Mouse (Mus musculus) MEL (cell line): Measurements from ENCODE around the gene Gm14548.

Experiments used
- CTCF ChIP-seq, 3 experiments: IDR thresholded peaks in 2 of 3; conservative IDR thresholded peaks in 1 of 3; 2 replicates each; pipeline ENCODE4 v1.5.1; 2011 to 2012; ENCODE audit warnings: low read length in 3 of 3, low read depth in 2 of 3, mild to moderate bottlenecking in 2 of 3, improper control_type of control experiment in 1 of 3, inconsistent platforms in 1 of 3, mixed read lengths in 1 of 3, moderate library complexity in 1 of 3; ENCODE audit not compliant: control insufficient read depth in 1 of 3, insufficient read depth in 1 of 3, poor library complexity in 1 of 3, severe bottlenecking in 1 of 3
- EP300 ChIP-seq, 2 experiments: IDR thresholded peaks; 2 replicates each; pipeline ENCODE4 v1.6.1; 2011; ENCODE audit warnings: improper control_type of control experiment in 2 of 2, low read length in 2 of 2, low read depth in 1 of 2, mild to moderate bottlenecking in 1 of 2
- GABPA ChIP-seq: IDR thresholded peaks from 2 replicates; pipeline ENCODE4 v1.6.1; 2012; ENCODE audit warnings: low read depth, mild to moderate bottlenecking, inconsistent platforms, low read length, improper control_type of control experiment, moderate library complexity
- JUND ChIP-seq: IDR thresholded peaks from 2 replicates; pipeline ENCODE4 v1.6.1; 2011; ENCODE audit warnings: low read depth, mild to moderate bottlenecking, improper control_type of control experiment, low read length
- MAX ChIP-seq: IDR thresholded peaks from 2 replicates; pipeline ENCODE4 v1.6.1; 2011; ENCODE audit warnings: low read length, improper control_type of control experiment
- MXI1 ChIP-seq: IDR thresholded peaks from 2 replicates; pipeline ENCODE4 v1.6.1; 2011; ENCODE audit warnings: mild to moderate bottlenecking, low read depth, low read length, improper control_type of control experiment
- POLR2A ChIP-seq, 2 experiments: IDR thresholded peaks; 2 replicates each; pipeline ENCODE4 v1.6.1; 2011 to 2012; ENCODE audit warnings: low read length in 2 of 2, mild to moderate bottlenecking in 2 of 2, control low read depth in 1 of 2, improper control_type of control experiment in 1 of 2, low read depth in 1 of 2, moderate library complexity in 1 of 2; ENCODE audit not compliant: control insufficient read depth in 1 of 2, insufficient read depth in 1 of 2, poor library complexity in 1 of 2
- POLR2AphosphoS2 ChIP-seq: IDR thresholded peaks from 2 replicates; pipeline ENCODE4 v1.6.1; 2011; ENCODE audit warnings: low read length, improper control_type of control experiment
- RCOR1 ChIP-seq: IDR thresholded peaks from 2 replicates; pipeline ENCODE4 v1.6.1; 2012; ENCODE audit warnings: low read depth, mild to moderate bottlenecking, inconsistent platforms, low read length, improper control_type of control experiment
- TAL1 ChIP-seq: IDR thresholded peaks from 2 replicates; pipeline ENCODE4 v1.6.1; 2012; ENCODE audit warnings: mild to moderate bottlenecking, inconsistent platforms, low read length, moderate library complexity, mixed read lengths

DNA sequence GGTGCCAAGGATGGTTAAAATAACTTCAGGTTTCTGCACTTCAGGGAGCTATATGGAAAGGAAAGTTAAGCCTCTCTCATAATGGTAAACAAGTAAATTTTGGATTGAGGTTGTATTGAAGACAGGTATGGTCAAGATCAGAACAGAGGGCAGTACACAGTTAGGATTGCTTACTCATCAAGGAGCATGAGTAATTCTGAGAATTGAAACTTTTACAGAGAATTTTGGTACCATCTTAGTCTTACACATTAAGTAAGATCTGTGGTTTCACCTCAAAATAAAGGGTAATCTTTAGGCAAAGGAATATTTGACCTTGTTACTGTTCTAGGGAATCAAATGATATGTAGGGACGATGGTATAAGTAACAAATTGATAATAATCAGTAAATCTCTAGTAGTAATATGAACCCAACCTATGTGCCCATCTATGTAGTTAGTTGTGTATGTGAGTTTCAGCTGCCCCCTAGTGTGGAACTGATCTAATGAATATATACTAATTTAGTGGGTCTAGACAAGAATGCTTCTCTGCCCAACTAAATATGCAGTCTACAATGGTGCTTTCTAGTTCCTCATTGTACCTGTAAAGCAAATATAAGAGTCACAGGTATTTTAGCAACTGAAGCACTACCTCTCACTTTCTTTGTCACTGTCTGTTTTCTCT, 42.1 kb upstream of the Gm14548 start:
- TF ChIP-seq CTCF (IDR thresholded peaks at IDR 0.05 in 2 of 3, conservative IDR thresholded peaks at IDR 0.05 in 1 of 3; ENCODE audit: control insufficient read depth in 1 of 3, insufficient read depth in 1 of 3, low read depth in 2 of 3, low read length in 3 of 3, poor library complexity in 1 of 3, severe bottlenecking in 1 of 3) = peak in 1 of 3 experiments; percentile 60; a peak in 3 of 6 replicates
- TF ChIP-seq EP300 (IDR thresholded peaks at IDR 0.05; ENCODE audit: low read depth in 1 of 2, low read length in 2 of 2) = no peak
- TF ChIP-seq JUND = no peak
- no peak for TF ChIP-seq TAL1
- no peak for TF ChIP-seq POLR2A (IDR thresholded peaks at IDR 0.05; ENCODE audit: control insufficient read depth in 1 of 2, insufficient read depth in 1 of 2, low read depth in 1 of 2, low read length in 2 of 2, poor library complexity in 1 of 2)
- no peak for TF ChIP-seq POLR2AphosphoS2
- TF ChIP-seq RCOR1 = no peak
- TF ChIP-seq MAX = no peak
- no peak for TF ChIP-seq MXI1
- TF ChIP-seq GABPA = no peak
